Mouse (Mus musculus) heart, postnatal 0 days (tissue): Measurements from ENCODE around the gene Gng3. TPM values are rescaled to one million over a fixed set of nuclear protein-coding genes. Genes with fewer than 3 reads are reported as not detected.
"Not testable (repeated sequence)": the region's sequence is repeated elsewhere in the genome, so short reads cannot be mapped to it uniquely, and the experiment has no call there.

ENCODE experiments used
- ATAC-seq: fragments of 200-750 bp; cut with Nextera tagmentation; 2 replicates; pipeline ENCODE4 v1.8.0; 2017; ENCODE audit warnings: low read depth, moderate number of reproducible peaks, moderate library complexity; ENCODE audit not compliant: insufficient read depth
- DNase-seq: peaks from one replicate; pipeline ENCODE4 v3.0.0-alpha.2; 2016; ENCODE audit warnings: low spot score
- H3K27ac ChIP-seq: fragments of 300-500 bp; sonication (generic); 2 replicates; pipeline ENCODE4 v1.5.1; 2014; ENCODE audit warnings: low read depth, mild to moderate bottlenecking
- H3K27me3 ChIP-seq: fragments of 300-500 bp; sonication (generic); 2 replicates; pipeline ENCODE4 v1.6.1; 2014; ENCODE audit warnings: low read length, mixed read lengths; ENCODE audit not compliant: control insufficient read depth, insufficient read depth
- H3K36me3 ChIP-seq: fragments of 300-500 bp; sonication (generic); replicated peaks from 2 replicates; pipeline ENCODE4 v1.6.1; 2014; ENCODE audit warnings: low read length, mixed read lengths; ENCODE audit not compliant: control insufficient read depth, insufficient read depth
- H3K4me1 ChIP-seq: fragments of 300-500 bp; sonication (generic); 2 replicates; pipeline ENCODE4 v1.6.1; 2014; ENCODE audit warnings: antibody characterized with exemption; ENCODE audit not compliant: control insufficient read depth, insufficient read depth
- H3K4me2 ChIP-seq: fragments of 300-500 bp; sonication (generic); 2 replicates; pipeline ENCODE4 v1.6.1; 2014; ENCODE audit warnings: low read depth, mild to moderate bottlenecking, low read length, moderate library complexity
- H3K4me3 ChIP-seq: fragments of 300-500 bp; sonication (generic); 2 replicates; pipeline ENCODE4 v1.5.1; 2014; ENCODE audit warnings: low read depth, low read length
- H3K9ac ChIP-seq: fragments of 300-500 bp; sonication (generic); replicated peaks from 2 replicates; pipeline ENCODE4 v1.6.1; 2014; ENCODE audit warnings: low read depth, low read length, mixed read lengths
- H3K9me3 ChIP-seq: fragments of 300-500 bp; sonication (generic); replicated peaks from 2 replicates; pipeline ENCODE4 v1.6.1; 2016; ENCODE audit warnings: low read length; ENCODE audit not compliant: control insufficient read depth
- CTCF ChIP-seq: IDR thresholded peaks from 2 replicates; pipeline ENCODE4 v1.5.1; 2016; ENCODE audit warnings: antibody characterized with exemption, control low read depth, low read depth
- EP300 ChIP-seq: IDR thresholded peaks from 2 replicates; pipeline ENCODE4 v1.6.1; 2016; ENCODE audit warnings: antibody characterized with exemption, low read depth
- WGBS: fragments of 180-500 bp; shearing (Covaris S2); extraction: QIAGEN DNeasy Blood & Tissue Kit; methylation state at CpG from one replicate; pipeline ENCODE4 v1.1.7; 2014; 5-methylcytosine and 5-hydroxymethylcytosine counted together
- polyA plus RNA-seq: library from polyadenylated mRNA; unstranded; fragments of >200 nt; fragmentation: Nextera tagmentation; extraction: Ambion mirVana; gene quantifications from 2 replicates; pipeline ENCODE4 v1.2.1, GENCODE M21; 2015
- total RNA-seq: library from RNA; depleted of rRNA; stranded (reverse); fragments of >200 nt; gene quantifications from 2 replicates; pipeline ENCODE4 v1.2.3, GENCODE M21; 2014; ENCODE audit warnings: low replicate concordance

The Gng3 gene
- total and polyA plus RNA-seq, 2 experiments from 2014 or later = 0.48 TPM; not detected in 1

DNA sequence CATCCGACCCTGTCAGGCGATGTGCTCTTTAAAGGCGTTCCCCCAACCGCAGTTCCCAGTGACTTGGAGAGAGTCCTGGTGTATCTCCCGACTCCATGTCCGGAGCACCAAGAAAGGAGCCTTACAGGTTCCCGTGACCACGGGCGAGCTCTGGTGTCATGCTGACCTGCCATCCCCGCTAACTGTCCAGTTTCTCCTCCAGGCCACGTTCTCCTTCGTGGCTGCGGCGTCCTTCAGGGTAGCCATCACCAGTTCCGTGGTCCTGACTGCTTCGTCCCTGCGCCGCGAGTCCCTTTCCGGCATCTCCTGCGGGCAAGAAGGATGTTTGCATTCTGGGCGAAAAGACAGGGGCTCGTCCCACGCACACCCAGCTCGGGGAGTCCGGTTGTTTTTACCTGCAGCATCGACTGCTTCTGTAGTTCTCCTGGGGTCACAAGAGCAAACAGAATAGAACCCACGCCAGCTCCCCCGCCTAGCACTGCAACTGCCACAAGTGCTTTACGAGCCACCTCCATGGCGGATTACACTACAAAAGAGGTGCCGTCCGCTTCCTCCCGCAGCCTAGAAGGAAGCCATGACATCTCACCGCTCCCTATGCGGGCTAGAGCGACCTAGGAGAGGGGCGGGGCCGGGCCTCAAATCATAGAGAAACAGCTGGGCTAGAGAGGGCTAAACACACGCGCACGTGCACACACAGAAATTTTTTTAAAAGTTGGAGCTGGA, 41.5 kb upstream of the Gng3 start, which contains the start of gene Uqcc3:
Gene Uqcc3, minus strand, starts transcription at position 613 of the 723 bp plus-strand sequence.
- Histone ChIP-seq H3K4me2 (peak within 1 kb of the TSS; percentile 93), H3K9ac (peak within 1 kb of the TSS; percentile 75), H3K27ac (peak within 1 kb of the TSS; percentile 79), H3K27me3 (no peaks in the 10 kb centered on the region), H3K36me3 (peaks cover 21% of the 10 kb centered on the region), H3K9me3 (no peaks in the 10 kb centered on the region), H3K4me1 (peaks cover 3% of the 10 kb centered on the region), H3K4me3 (peak within 1 kb of the TSS; percentile 72)
- TF ChIP-seq CTCF (no peak), EP300 (no peak)
- WGBS = under 1% methylated on average over 42 of the region's 42 CpGs
- ATAC-seq = peak; percentile 98
- peak; percentile 90 for DNase-seq

DNA sequence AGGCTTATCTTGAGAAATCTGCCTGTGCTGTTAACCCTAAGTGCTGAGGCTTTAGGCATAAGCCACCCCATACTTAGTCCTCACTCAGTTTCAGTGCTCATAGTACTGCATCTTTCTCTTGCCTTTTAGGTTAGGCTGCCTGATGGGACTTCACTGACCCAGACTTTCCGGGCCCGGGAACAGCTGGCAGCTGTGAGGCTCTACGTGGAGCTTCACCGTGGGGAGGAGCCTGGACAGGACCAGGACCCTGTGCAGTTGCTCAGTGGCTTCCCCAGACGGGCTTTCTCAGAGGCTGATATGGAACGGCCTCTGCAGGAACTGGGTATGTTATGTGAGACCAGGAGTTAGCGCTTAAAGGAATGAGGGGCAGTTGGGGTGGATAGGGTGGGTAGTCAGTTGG, 36.0 kb upstream of the Gng3 start:
- Histone ChIP-seq H3K36me3 (peaks cover 43% of the 10 kb centered on the region), H3K27ac (no peak overlapping the region), H3K4me2 (no peak overlapping the region), H3K9me3 (no peaks in the 10 kb centered on the region), H3K4me1 (peaks cover 3% of the 10 kb centered on the region), H3K9ac (no peak overlapping the region), H3K4me3 (no peak overlapping the region), H3K27me3 (no peaks in the 10 kb centered on the region)
- ATAC-seq = no peak
- 87% methylated on average over 7 of the region's 7 CpGs for WGBS
- no peak for TF ChIP-seq EP300
- no peak for TF ChIP-seq CTCF
- DNase-seq = no peak

DNA sequence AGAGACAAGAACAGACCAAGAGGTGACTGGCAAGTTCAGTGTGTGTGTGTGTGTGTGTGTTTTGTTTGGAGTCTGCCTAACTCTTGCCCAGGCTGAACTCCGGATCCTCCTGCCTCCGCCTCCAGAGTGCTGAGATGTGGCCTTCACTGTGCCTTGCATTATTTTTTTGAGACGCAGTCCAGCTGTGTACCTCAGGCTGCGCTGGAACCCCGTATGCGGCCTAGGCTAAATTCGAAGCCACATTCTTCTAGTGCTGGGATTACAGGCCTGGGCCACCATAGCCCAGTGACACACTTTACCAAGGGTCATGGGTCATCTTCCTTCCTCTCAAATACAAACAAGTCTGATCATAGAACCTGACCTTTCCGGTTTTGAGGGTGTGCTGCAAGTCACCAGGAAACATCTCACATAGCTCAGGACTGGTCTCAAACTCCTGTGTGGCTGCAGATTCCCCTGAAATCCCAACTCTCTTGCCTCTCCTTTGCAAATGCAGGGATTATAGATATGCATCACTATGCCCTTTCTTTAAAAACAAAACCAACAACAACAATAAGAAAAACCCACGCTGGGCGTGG, 33.4 kb upstream of the Gng3 start:
- Histone ChIP-seq H3K27me3 (no peaks in the 10 kb centered on the region), H3K4me3 (peak overlapping the region; percentile 71), H3K9me3 (no peaks in the 10 kb centered on the region), H3K9ac (peak overlapping the region; percentile 92), H3K27ac (peak overlapping the region; percentile 82), H3K4me1 (no peaks in the 10 kb centered on the region; the same call in 1 of the 2 replicates), H3K4me2 (peak overlapping the region; percentile 79), H3K36me3 (peaks cover 38% of the 10 kb centered on the region)
- ATAC-seq = no peak
- no peak for DNase-seq
- no peak for TF ChIP-seq EP300
- no peak for TF ChIP-seq CTCF
- 64% methylated on average over 10 of the region's 10 CpGs for WGBS

DNA sequence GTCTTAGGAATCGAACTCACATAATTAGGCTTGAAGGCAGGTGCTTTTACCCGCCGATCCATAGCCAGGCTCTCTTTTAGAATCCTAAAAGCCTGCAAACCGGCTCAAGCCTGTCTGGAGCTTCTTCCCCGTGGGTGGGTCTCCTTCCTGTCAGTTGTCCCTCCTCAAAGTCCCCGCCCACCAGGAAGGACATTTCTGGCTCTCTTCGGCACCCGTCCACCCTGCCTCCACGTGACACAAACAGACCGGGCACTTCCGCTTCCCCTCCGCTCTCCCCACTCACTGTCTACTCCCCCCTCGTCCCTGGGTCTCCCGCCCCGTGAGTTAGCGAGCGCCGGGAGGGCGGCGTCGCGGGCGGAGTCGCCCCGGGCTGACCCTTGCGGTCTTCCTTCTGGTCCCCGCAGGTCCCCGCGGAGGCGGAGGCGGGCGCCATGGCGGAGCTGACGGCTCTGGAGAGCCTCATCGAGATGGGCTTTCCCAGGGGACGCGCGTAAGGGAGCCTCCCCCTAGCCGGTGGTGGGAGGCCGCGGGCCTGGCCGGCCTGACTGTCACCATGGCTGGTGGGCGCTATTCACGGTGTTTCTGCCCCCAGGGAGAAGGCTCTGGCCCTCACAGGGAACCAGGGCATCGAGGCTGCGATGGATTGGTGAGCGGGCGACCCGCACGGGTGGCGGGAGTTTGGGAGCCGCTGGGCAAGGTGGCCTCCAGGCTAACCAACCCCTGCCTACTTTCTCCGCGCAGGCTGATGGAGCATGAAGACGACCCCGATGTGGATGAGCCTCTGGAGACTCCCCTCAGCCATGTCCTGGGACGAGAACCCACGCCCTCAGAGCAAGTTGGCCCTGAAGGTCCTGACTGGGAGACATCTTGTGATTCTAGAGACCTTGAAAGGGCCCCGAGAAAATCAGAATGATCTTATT, 32.5 kb upstream of the Gng3 start, which contains the start of gene Ubxn1:
Gene Ubxn1, plus strand, starts transcription at position 230 of the 920 bp plus-strand sequence.
- no peak for TF ChIP-seq CTCF
- 0 out of 2 replicates have a peak, but pooled peaks have one; percentile 61 for TF ChIP-seq EP300
- no peaks in the 10 kb centered on the region for H3K27me3 ChIP-seq
- H3K9ac ChIP-seq = peak within 1 kb of the TSS; percentile 92
- DNase-seq (peak; percentile 99), ATAC-seq (peak; percentile 98)
- no peaks in the 10 kb centered on the region; the same call in 1 of the 2 replicates for H3K4me1 ChIP-seq
- H3K27ac ChIP-seq = peak within 1 kb of the TSS; percentile 85
- H3K4me2 ChIP-seq = peak within 1 kb of the TSS; percentile 79
- peaks cover 33% of the 10 kb centered on the region for H3K36me3 ChIP-seq
- no peaks in the 10 kb centered on the region for H3K9me3 ChIP-seq
- under 1% methylated on average over 59 of the region's 59 CpGs for WGBS
- peak within 1 kb of the TSS; percentile 71 for H3K4me3 ChIP-seq

DNA sequence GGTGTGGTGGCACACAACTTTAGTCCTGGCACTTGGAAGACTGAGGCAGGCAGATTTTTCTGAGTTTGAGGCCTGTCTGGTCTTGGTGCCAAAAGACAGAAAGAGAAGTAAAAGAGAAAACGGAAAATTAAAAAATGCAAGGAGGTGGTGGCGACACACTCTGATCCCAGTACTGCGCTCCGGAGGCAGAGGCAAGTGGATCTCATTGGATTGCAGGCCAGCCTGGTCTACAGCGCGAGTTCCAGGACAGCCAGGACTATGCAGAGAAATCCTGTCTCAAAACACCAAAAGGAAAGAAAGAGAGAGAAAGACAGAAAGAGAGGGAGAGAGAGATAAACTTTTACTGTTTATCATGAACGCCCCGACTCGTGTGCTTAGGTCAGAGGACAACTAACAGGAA, 31.8 kb upstream of the Gng3 start:
- ATAC-seq (no peak), DNase-seq (peak; percentile 19)
- Histone ChIP-seq H3K9ac (peak overlapping the region; percentile 92), H3K4me3 (peak overlapping the region; percentile 71), H3K9me3 (no peaks in the 10 kb centered on the region), H3K36me3 (peaks cover 26% of the 10 kb centered on the region), H3K27me3 (no peaks in the 10 kb centered on the region), H3K4me2 (peak overlapping the region; percentile 79), H3K4me1 (no peaks in the 10 kb centered on the region; the same call in 1 of the 2 replicates), H3K27ac (peak overlapping the region; percentile 85)
- no peak for TF ChIP-seq CTCF
- TF ChIP-seq EP300 = no peak
- WGBS = 27% methylated on average over 9 of the region's 9 CpGs

DNA sequence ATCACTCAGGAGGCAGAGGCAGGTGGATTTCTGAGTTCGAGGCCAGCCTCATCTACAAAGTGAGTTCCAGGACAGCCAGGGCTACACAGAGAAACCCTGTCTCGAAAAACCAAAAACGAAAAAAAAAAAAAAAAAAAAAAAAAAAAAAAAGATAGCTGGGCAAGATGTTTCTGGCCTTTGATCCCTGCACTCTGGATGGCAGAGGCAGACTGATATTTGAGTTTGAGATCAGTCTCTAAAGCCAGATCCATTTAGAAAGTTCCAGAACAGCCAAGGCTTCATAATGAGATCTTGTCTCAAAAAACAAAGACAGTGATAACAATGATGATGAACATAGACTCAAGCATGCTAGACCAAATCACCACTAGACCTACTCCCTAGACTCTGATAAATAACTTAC, 31.4 kb upstream of the Gng3 start:
- H3K27me3 ChIP-seq, ATAC-seq, H3K9me3 ChIP-seq, H3K4me1 ChIP-seq, DNase-seq: not testable (repeated sequence)
- Histone ChIP-seq H3K9ac (peak overlapping the region; percentile 92; the same call in 1 of the 2 replicates), H3K4me2 (peak overlapping the region; percentile 79), H3K36me3 (peaks cover 21% of the 10 kb centered on the region), H3K27ac (peak overlapping the region; percentile 85), H3K4me3 (peak overlapping the region; percentile 71)
- WGBS = 72% methylated on average over 2 of the region's 3 CpGs
